Mouse (Mus musculus) liver, adult 2 months (tissue): Measurements from ENCODE around the gene Skap2.

Source experiments
- CTCF ChIP-seq: fragments of 200-500 bp; IDR thresholded peaks from 2 replicates; pipeline ENCODE4 v1.5.1; 2011; ENCODE audit warnings: low read depth, low read length, control low read depth
- POLR2A ChIP-seq: fragments of 200-500 bp; IDR thresholded peaks from 2 replicates; pipeline ENCODE4 v1.6.1; 2011; ENCODE audit warnings: low read length, control low read depth; ENCODE audit not compliant: insufficient read depth; ENCODE audit errors: extremely low read depth

GRCm38 (mm10) chr6:52022363-52022762 is 10.0 kb upstream of the Skap2 start:
- TF ChIP-seq CTCF (no peak), POLR2A (no peak)
